Mouse (Mus musculus) CH12.LX (cell line): ENCODE data around the gene Vim. TPM values are rescaled to one million over a fixed set of nuclear protein-coding genes. Genes with fewer than 3 reads are reported as not detected.

Experiments
- DNase-seq: peaks from one replicate; pipeline ENCODE4 v3.0.0-alpha.2; 2013; ENCODE audit errors: extremely low read depth
- H3K27ac ChIP-seq: 2 replicates; pipeline ENCODE4 v1.5.1; 2012; ENCODE audit warnings: low read depth, mild to moderate bottlenecking, control low read depth, moderate library complexity; ENCODE audit not compliant: insufficient read depth
- H3K27me3 ChIP-seq: replicated peaks from 2 replicates; pipeline ENCODE3; 2012; ENCODE audit warnings: inconsistent platforms
- H3K36me3 ChIP-seq, 2 experiments: replicated peaks in 1 of 2; 2 replicates each; pipeline versions ENCODE3 to v1.6.1; 2012; ENCODE audit warnings: inconsistent platforms in 1 of 2, low read length in 1 of 2, mild to moderate bottlenecking in 1 of 2, mixed read lengths in 1 of 2, moderate library complexity in 1 of 2; ENCODE audit not compliant: control insufficient read depth in 1 of 2, insufficient read depth in 1 of 2
- H3K4me1 ChIP-seq, 2 experiments: 2 replicates each; pipeline ENCODE4 v1.6.1; 2012; ENCODE audit warnings: inconsistent platforms in 1 of 2, moderate library complexity in 1 of 2; ENCODE audit not compliant: insufficient read depth in 2 of 2, control insufficient read depth in 1 of 2
- H3K4me2 ChIP-seq: 2 replicates; pipeline ENCODE4 v1.6.1; 2012; ENCODE audit warnings: low read depth, mild to moderate bottlenecking, control low read depth; ENCODE audit not compliant: poor library complexity, insufficient read depth, severe bottlenecking
- H3K4me3 ChIP-seq, 3 experiments: fragments of 150-350 bp in 1 of 3; sonication (generic) in 1 of 3; replicated peaks in 1 of 3; 2 replicates each; pipeline versions ENCODE3 to v1.5.1; 2011 to 2012; ENCODE audit warnings: low read depth in 2 of 3, low read length in 2 of 3, mild to moderate bottlenecking in 2 of 3, moderate library complexity in 2 of 3, control low read depth in 1 of 3, improper control_type of control experiment in 1 of 3, inconsistent platforms in 1 of 3, mixed read lengths in 1 of 3; ENCODE audit not compliant: poor library complexity in 1 of 3
- H3K79me2 ChIP-seq: replicated peaks from 2 replicates; pipeline ENCODE4 v1.6.1; 2012; ENCODE audit warnings: mild to moderate bottlenecking, moderate library complexity; ENCODE audit not compliant: control insufficient read depth, poor library complexity, insufficient read depth, severe bottlenecking; ENCODE audit errors: extremely low read depth
- H3K9ac ChIP-seq: 2 replicates; pipeline ENCODE4 v1.6.1; 2012; ENCODE audit warnings: low read depth, mild to moderate bottlenecking, control low read depth, moderate library complexity; ENCODE audit not compliant: insufficient read depth
- H3K9me3 ChIP-seq: replicated peaks from 2 replicates; pipeline ENCODE3; 2012; ENCODE audit warnings: low read length, inconsistent platforms, mixed read lengths
- E2F4 ChIP-seq: IDR thresholded peaks from 2 replicates; pipeline ENCODE4 v1.6.1; 2011; ENCODE audit warnings: low read depth, low read length, improper control_type of control experiment; ENCODE audit not compliant: insufficient replicate concordance
- ELF1 ChIP-seq: IDR thresholded peaks from 2 replicates; pipeline ENCODE4 v1.6.1; 2014; ENCODE audit warnings: low read depth, mild to moderate bottlenecking, inconsistent platforms, low read length, improper control_type of control experiment
- EP300 ChIP-seq: IDR thresholded peaks from 2 replicates; pipeline ENCODE4 v1.6.1; 2011; ENCODE audit warnings: low read length, improper control_type of control experiment
- ETS1 ChIP-seq: conservative IDR thresholded peaks from 2 replicates; pipeline ENCODE4 v1.6.1; 2012; ENCODE audit warnings: low read depth, mild to moderate bottlenecking, inconsistent platforms, low read length, improper control_type of control experiment, moderate library complexity
- HCFC1 ChIP-seq: IDR thresholded peaks from 2 replicates; pipeline ENCODE4 v1.6.1; 2012; ENCODE audit warnings: low read depth, mild to moderate bottlenecking, inconsistent platforms, low read length, improper control_type of control experiment
- IRF4 ChIP-seq: IDR thresholded peaks from 2 replicates; pipeline ENCODE4 v1.6.1; 2014; ENCODE audit warnings: low read depth, mild to moderate bottlenecking, inconsistent platforms, low read length, improper control_type of control experiment
- JUND ChIP-seq: conservative IDR thresholded peaks from 2 replicates; pipeline ENCODE4 v1.6.1; 2011; ENCODE audit warnings: low read depth, low read length, improper control_type of control experiment
- MAX ChIP-seq: IDR thresholded peaks from 2 replicates; pipeline ENCODE4 v1.6.1; 2011; ENCODE audit warnings: low read length, improper control_type of control experiment
- MAZ ChIP-seq: IDR thresholded peaks from 2 replicates; pipeline ENCODE4 v1.6.1; 2012; ENCODE audit warnings: low read depth, mild to moderate bottlenecking, inconsistent platforms, low read length, improper control_type of control experiment, moderate library complexity
- MEF2A ChIP-seq: IDR thresholded peaks from 2 replicates; pipeline ENCODE4 v1.6.1; 2014; ENCODE audit warnings: low read depth, mild to moderate bottlenecking, inconsistent platforms, low read length, improper control_type of control experiment, borderline replicate concordance
- MXI1 ChIP-seq: IDR thresholded peaks from 2 replicates; pipeline ENCODE4 v1.6.1; 2011; ENCODE audit warnings: mild to moderate bottlenecking, low read depth, low read length, improper control_type of control experiment
- MYC ChIP-seq: IDR thresholded peaks from 2 replicates; pipeline ENCODE4 v1.6.1; 2011; ENCODE audit warnings: low read depth, mild to moderate bottlenecking, improper control_type of control experiment, low read length
- NELFE ChIP-seq: IDR thresholded peaks from 2 replicates; pipeline ENCODE4 v1.6.1; 2011; ENCODE audit warnings: low read depth, low read length, improper control_type of control experiment
- PAX5 ChIP-seq: IDR thresholded peaks from 2 replicates; pipeline ENCODE4 v1.6.1; 2012; ENCODE audit warnings: low read length, inconsistent platforms, mixed read lengths
- POLR2A ChIP-seq: IDR thresholded peaks from 2 replicates; pipeline ENCODE4 v1.6.1; 2011; ENCODE audit warnings: low read depth, mild to moderate bottlenecking, improper control_type of control experiment, low read length
- POLR2AphosphoS2 ChIP-seq: IDR thresholded peaks from 2 replicates; pipeline ENCODE4 v1.6.1; 2011; ENCODE audit warnings: low read depth, low read length, improper control_type of control experiment
- RCOR1 ChIP-seq: conservative IDR thresholded peaks from 2 replicates; pipeline ENCODE4 v1.6.1; 2012; ENCODE audit warnings: low read depth, mild to moderate bottlenecking, inconsistent platforms, low read length, improper control_type of control experiment
- TBP ChIP-seq: conservative IDR thresholded peaks from 2 replicates; pipeline ENCODE4 v1.6.1; 2011; ENCODE audit warnings: low read depth, low read length, improper control_type of control experiment
- TCF12 ChIP-seq: IDR thresholded peaks from 2 replicates; pipeline ENCODE4 v1.6.1; 2014; ENCODE audit warnings: low read depth, mild to moderate bottlenecking, inconsistent platforms, low read length, improper control_type of control experiment
- UBTF ChIP-seq: IDR thresholded peaks from 2 replicates; pipeline ENCODE4 v1.6.1; 2012; ENCODE audit warnings: low read depth, mild to moderate bottlenecking, inconsistent platforms, low read length, improper control_type of control experiment, moderate library complexity
- ZC3H11A ChIP-seq: IDR thresholded peaks from 2 replicates; pipeline ENCODE4 v1.6.1; 2012; ENCODE audit warnings: low read depth, mild to moderate bottlenecking, inconsistent platforms, low read length, improper control_type of control experiment
- ZMIZ1 ChIP-seq: IDR thresholded peaks from 2 replicates; pipeline ENCODE4 v1.6.1; 2012; ENCODE audit warnings: low read depth, mild to moderate bottlenecking, inconsistent platforms, low read length, improper control_type of control experiment
- dilution Hi-C: fragments of 300-500 bp; cut with MboI; formaldehyde crosslinking; loops from 2 replicates; pipeline ENCODE4 v1.14.3; 2020; ENCODE audit warnings: low sequenced_read_pairs; ENCODE audit not compliant: extremely low pct_unique_long_range_greater_than_20kb, extremely low pct_ligation_motif_present
- in situ Hi-C: fragments of 300-500 bp; cut with MboI; formaldehyde crosslinking; loops from 3 replicates; pipeline ENCODE4 v1.14.3; 2019; ENCODE audit warnings: low sequenced_read_pairs, low pct_ligation_motif_present, low pct_unique_long_range_greater_than_20kb, mixed read lengths
- polyA plus RNA-seq: library from polyadenylated mRNA; unstranded; fragments of >175 nt; gene quantifications from 2 replicates; pipeline ENCODE4 v1.2.1, GENCODE M21; 2012; ENCODE audit warnings: low read depth; ENCODE audit not compliant: insufficient read length
- total RNA-seq, 2 experiments: library from RNA; depleted of rRNA; stranded (reverse); fragments of 300-350 nt in 1 of 2; fragments of >200 nt in 1 of 2; gene quantifications; 2 replicates each; pipeline ENCODE4 v1.2.3; 2012 to 2014

Gene Vim
- 124 and 153 TPM in 2 replicates for total RNA-seq (2012; rRNA removed)
- total RNA-seq (2014; rRNA removed) = 135 and 157 TPM in 2 replicates
- polyA plus RNA-seq = 140 and 164 TPM in 2 replicates

- H3K27me3 ChIP-seq = no peaks in the 10 kb centered on the region
- peak within 1 kb of the TSS; percentile 68 to 73 (median 72) for H3K4me3 ChIP-seq
- in situ Hi-C loops (loop anchor here (10.0 kb wide), 2 partner anchors 169 to 201 kb away; no protein-coding TSS in a partner anchor), dilution Hi-C loops (no loop called here)
- peaks cover 11 to 49% of the 10 kb centered on the region in 2 experiments for H3K4me1 ChIP-seq
- no peaks in the 10 kb centered on the region for H3K9me3 ChIP-seq
- H3K4me2 ChIP-seq = peak within 1 kb of the TSS; percentile 98
- peak within 1 kb of the TSS; percentile 84 for H3K9ac ChIP-seq
- peak; percentile 86 for DNase-seq
- H3K36me3 ChIP-seq = peaks cover 4 to 16% of the 10 kb centered on the region in 2 experiments
- H3K27ac ChIP-seq = peak within 1 kb of the TSS; percentile 88
- TF ChIP-seq E2F4 = no peak
- no peak for TF ChIP-seq ZMIZ1
- no peak for TF ChIP-seq PAX5
- 0 out of 2 replicates have a peak, but pooled peaks have one; percentile 5 for TF ChIP-seq MEF2A
- peak; percentile 45; the same call in 1 of the 2 replicates for TF ChIP-seq POLR2A
- no peak; the same call in 1 of the 2 replicates for TF ChIP-seq EP300
- no peak for TF ChIP-seq ZC3H11A
- 0 out of 2 replicates have a peak, but pooled peaks have one; percentile 11 for TF ChIP-seq IRF4
- TF ChIP-seq POLR2AphosphoS2 = peak; percentile 47; the same call in 1 of the 2 replicates
- peak; percentile 16 for TF ChIP-seq MAX
- no peak for TF ChIP-seq MAZ
- TF ChIP-seq UBTF = 0 out of 2 replicates have a peak, but pooled peaks have one; percentile 15
- TF ChIP-seq RCOR1 = 0 out of 2 replicates have a peak, but pooled peaks have one; percentile 3
- 0 out of 2 replicates have a peak, but pooled peaks have one; percentile 9 for TF ChIP-seq TCF12
- peak; percentile 58 for TF ChIP-seq MXI1
- TF ChIP-seq HCFC1 = peak; percentile 27
- no peak for TF ChIP-seq MYC
- no peak; the same call in 1 of the 2 replicates for TF ChIP-seq ETS1
- TF ChIP-seq ELF1 = peak; percentile 63
- TF ChIP-seq NELFE = peak; percentile 61
- peak; percentile 23; the same call in 1 of the 2 replicates for TF ChIP-seq TBP
- 0 out of 2 replicates have a peak, but pooled peaks have one; percentile 26 for TF ChIP-seq JUND
- no peaks in the 10 kb centered on the region for H3K79me2 ChIP-seq
These were observed at the start of gene Vim for GRCm38 (mm10) chr2:13573408-13574065. Vim (plus strand) TSS chr2:13573927.
